Mouse (Mus musculus): ENCODE results near the gene Plekha5. TPM values are rescaled to one million over a fixed set of nuclear protein-coding genes. Genes with fewer than 3 reads are reported as not detected.

Plekha5 gene
- polyA plus RNA-seq, 1 experiment from 2014 or later: 45.4 TPM

- ATAC-seq (ENCODE audit: low FRiP score, low TSS enrichment): no peak
- 94% methylated on average over 1 of the region's 1 CpGs for WGBS
- Histone ChIP-seq H3K4me1 (ENCODE audit: insufficient read depth, low read length) (peaks cover 20% of the 10 kb centered on the region), H3K27me3 (ENCODE audit: insufficient read depth, low read length) (no peaks in the 10 kb centered on the region), H3K9ac (replicated peaks; ENCODE audit: low read length) (no peak overlapping the region), H3K9me3 (ENCODE audit: low read length) (no peaks in the 10 kb centered on the region), H3K27ac (ENCODE audit: low read length) (no peak overlapping the region), H3K4me3 (ENCODE audit: low read length) (no peak overlapping the region), H3K4me2 (replicated peaks; ENCODE audit: low read depth, low read length) (no peak overlapping the region), H3K36me3 (ENCODE audit: insufficient read depth, low read length) (no peaks in the 10 kb centered on the region)
Measured at GRCm38 (mm10) chr6:140621622-140622021, 197.8 kb downstream of the Plekha5 start.

- H3K27ac ChIP-seq (ENCODE audit: low read length): peak within 1 kb of the TSS; percentile 96
- no peaks in the 10 kb centered on the region for H3K27me3 ChIP-seq (ENCODE audit: insufficient read depth, low read length)
- H3K4me1 ChIP-seq (ENCODE audit: insufficient read depth, low read length): peaks cover 26% of the 10 kb centered on the region
- no peaks in the 10 kb centered on the region for H3K9me3 ChIP-seq (ENCODE audit: low read length)
- peak within 1 kb of the TSS; percentile 82 for H3K4me2 ChIP-seq (replicated peaks; ENCODE audit: low read depth, low read length)
- WGBS: 45% methylated on average over 30 of the region's 30 CpGs
- H3K4me3 ChIP-seq (ENCODE audit: low read length): peak within 1 kb of the TSS; percentile 99
- peak; percentile 5 for ATAC-seq (ENCODE audit: low FRiP score, low TSS enrichment)
- peak within 1 kb of the TSS; percentile 86 for H3K9ac ChIP-seq (replicated peaks; ENCODE audit: low read length)
- no peaks in the 10 kb centered on the region for H3K36me3 ChIP-seq (ENCODE audit: insufficient read depth, low read length)
Measured at GRCm38 (mm10) chr6:140622391-140623225, 198.8 kb downstream of the Plekha5 start, which contains the start of gene Aebp2. TSS of gene Aebp2 (plus strand) at chr6:140622663.

- Histone ChIP-seq H3K9me3 (ENCODE audit: low read length) (no peaks in the 10 kb centered on the region), H3K36me3 (ENCODE audit: insufficient read depth, low read length) (no peaks in the 10 kb centered on the region), H3K4me1 (ENCODE audit: insufficient read depth, low read length) (peaks cover 26% of the 10 kb centered on the region), H3K27me3 (ENCODE audit: insufficient read depth, low read length) (no peaks in the 10 kb centered on the region), H3K4me2 (replicated peaks; ENCODE audit: low read depth, low read length) (peak overlapping the region; percentile 82), H3K27ac (ENCODE audit: low read length) (peak overlapping the region; percentile 96), H3K4me3 (ENCODE audit: low read length) (peak overlapping the region; percentile 99), H3K9ac (replicated peaks; ENCODE audit: low read length) (peak overlapping the region; percentile 86)
- WGBS: under 1% methylated on average over 45 of the region's 117 CpGs
- peak; percentile 93 for ATAC-seq (ENCODE audit: low FRiP score, low TSS enrichment)
Measured at GRCm38 (mm10) chr6:140623226-140624095, 199.6 kb downstream of the Plekha5 start.

DNA sequence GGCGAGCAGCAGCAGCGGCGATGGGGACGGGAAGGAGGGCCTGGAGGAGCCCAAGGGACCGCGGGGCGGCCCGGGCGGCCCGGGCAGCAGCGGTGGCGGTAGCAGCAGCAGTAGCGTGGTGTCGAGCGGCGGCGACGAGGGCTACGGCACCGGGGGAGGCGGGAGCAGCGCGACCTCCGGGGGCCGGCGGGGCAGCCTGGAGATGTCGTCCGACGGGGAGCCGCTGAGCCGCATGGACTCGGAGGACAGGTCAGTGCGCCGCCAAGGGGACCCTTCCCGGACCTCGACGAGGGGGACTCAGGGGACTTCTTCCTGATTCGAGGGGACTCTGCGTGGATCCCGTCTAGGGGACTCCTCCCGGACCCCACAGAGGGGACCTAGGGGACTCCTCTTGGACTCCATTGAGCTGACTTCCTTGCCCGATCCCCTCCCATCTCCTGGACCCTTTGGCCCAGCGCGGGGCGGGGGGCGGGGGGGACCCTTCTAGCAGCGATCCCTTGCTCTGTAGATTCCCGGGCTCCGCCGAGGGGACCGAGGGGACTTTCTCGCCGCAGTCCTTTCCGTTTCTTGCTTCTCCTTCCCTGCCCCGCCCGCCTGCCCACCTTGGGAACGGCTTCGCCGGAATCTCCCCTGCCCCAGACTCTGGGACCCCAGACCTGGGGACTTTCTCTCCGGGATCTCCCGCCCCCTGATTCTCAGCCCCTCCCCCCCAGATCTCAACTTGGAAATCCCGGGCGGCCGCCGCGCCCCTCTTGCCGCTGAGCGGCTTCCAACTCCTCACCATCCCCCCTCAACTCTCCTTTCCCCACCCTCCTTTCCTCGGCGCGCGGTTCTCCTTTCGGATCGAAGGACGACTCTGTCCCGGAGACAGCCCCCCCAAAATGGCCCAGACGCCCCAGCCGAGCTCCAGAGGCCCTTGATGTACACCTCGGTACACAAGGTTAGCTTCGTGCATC, 200.5 kb downstream of the Plekha5 start:
- Histone ChIP-seq H3K4me1 (ENCODE audit: insufficient read depth, low read length) (peaks cover 26% of the 10 kb centered on the region), H3K4me2 (replicated peaks; ENCODE audit: low read depth, low read length) (peak overlapping the region; percentile 82), H3K27ac (ENCODE audit: low read length) (peak overlapping the region; percentile 96), H3K4me3 (ENCODE audit: low read length) (peak overlapping the region; percentile 99), H3K27me3 (ENCODE audit: insufficient read depth, low read length) (no peaks in the 10 kb centered on the region), H3K9me3 (ENCODE audit: low read length) (no peaks in the 10 kb centered on the region), H3K9ac (replicated peaks; ENCODE audit: low read length) (peak overlapping the region; percentile 86), H3K36me3 (ENCODE audit: insufficient read depth, low read length) (no peaks in the 10 kb centered on the region)
- WGBS: under 1% methylated on average over 68 of the region's 80 CpGs
- peak; percentile 46 for ATAC-seq (ENCODE audit: low FRiP score, low TSS enrichment)

GRCm38 (mm10) chr6:140629176-140629859, 205.5 kb downstream of the Plekha5 start:
- Histone ChIP-seq H3K27me3 (ENCODE audit: insufficient read depth, low read length) (no peaks in the 10 kb centered on the region), H3K9ac (replicated peaks; ENCODE audit: low read length) (no peak overlapping the region), H3K36me3 (ENCODE audit: insufficient read depth, low read length) (peaks cover 8% of the 10 kb centered on the region; the same call in 1 of the 2 replicates), H3K4me1 (ENCODE audit: insufficient read depth, low read length) (peaks cover 21% of the 10 kb centered on the region), H3K27ac (ENCODE audit: low read length) (no peak overlapping the region), H3K9me3 (ENCODE audit: low read length) (no peaks in the 10 kb centered on the region), H3K4me3 (ENCODE audit: low read length) (no peak overlapping the region), H3K4me2 (replicated peaks; ENCODE audit: low read depth, low read length) (no peak overlapping the region)
- ATAC-seq (ENCODE audit: low FRiP score, low TSS enrichment): no peak
- WGBS: 90% methylated on average over 4 of the region's 4 CpGs

GRCm38 (mm10) chr6:140630306-140630705, 206.5 kb downstream of the Plekha5 start:
- Histone ChIP-seq H3K27me3 (ENCODE audit: insufficient read depth, low read length) (no peaks in the 10 kb centered on the region), H3K4me1 (ENCODE audit: insufficient read depth, low read length) (peaks cover 18% of the 10 kb centered on the region), H3K27ac (ENCODE audit: low read length) (no peak overlapping the region), H3K36me3 (ENCODE audit: insufficient read depth, low read length) (peaks cover 11% of the 10 kb centered on the region; the same call in 1 of the 2 replicates), H3K9me3 (ENCODE audit: low read length) (no peaks in the 10 kb centered on the region), H3K4me2 (replicated peaks; ENCODE audit: low read depth, low read length) (no peak overlapping the region), H3K4me3 (ENCODE audit: low read length) (no peak overlapping the region), H3K9ac (replicated peaks; ENCODE audit: low read length) (no peak overlapping the region)
- ATAC-seq (ENCODE audit: low FRiP score, low TSS enrichment): no peak
- 74% methylated on average over 4 of the region's 4 CpGs for WGBS

GRCm38 (mm10) chr6:140633616-140634015, 209.8 kb downstream of the Plekha5 start:
- H3K9ac ChIP-seq (replicated peaks; ENCODE audit: low read length): no peak overlapping the region
- no peak overlapping the region for H3K4me3 ChIP-seq (ENCODE audit: low read length)
- H3K27me3 ChIP-seq (ENCODE audit: insufficient read depth, low read length): no peaks in the 10 kb centered on the region
- no peak overlapping the region for H3K27ac ChIP-seq (ENCODE audit: low read length)
- H3K36me3 ChIP-seq (ENCODE audit: insufficient read depth, low read length): peaks cover 32% of the 10 kb centered on the region
- H3K4me2 ChIP-seq (replicated peaks; ENCODE audit: low read depth, low read length): no peak overlapping the region
- H3K4me1 ChIP-seq (ENCODE audit: insufficient read depth, low read length): no peaks in the 10 kb centered on the region
- WGBS: 83% methylated on average over 8 of the region's 8 CpGs
- no peaks in the 10 kb centered on the region for H3K9me3 ChIP-seq (ENCODE audit: low read length)
- ATAC-seq (ENCODE audit: low FRiP score, low TSS enrichment): no peak

DNA sequence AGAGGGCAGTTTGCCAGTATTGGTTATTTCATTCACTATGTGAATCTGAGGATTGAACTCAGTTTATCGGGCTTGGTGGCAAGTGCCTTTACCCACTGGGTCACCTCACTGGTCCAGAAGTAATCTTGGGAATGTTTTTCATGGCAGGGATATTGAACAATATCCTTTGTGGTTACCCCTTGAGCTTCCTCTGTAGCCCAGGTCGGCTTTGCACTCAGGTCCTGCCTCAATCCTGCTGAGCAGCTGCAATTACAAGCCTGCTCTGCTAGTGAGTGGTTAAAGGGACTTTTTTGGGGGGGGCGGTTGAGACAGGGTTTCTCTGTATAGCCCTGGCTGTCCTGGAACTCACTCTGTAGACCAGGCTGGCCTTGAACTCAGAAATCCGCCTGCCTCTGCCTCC, 212.4 kb downstream of the Plekha5 start:
- 85% methylated on average over 4 of the region's 4 CpGs for WGBS
- Histone ChIP-seq H3K27ac (ENCODE audit: low read length) (no peak overlapping the region), H3K9ac (replicated peaks; ENCODE audit: low read length) (no peak overlapping the region), H3K36me3 (ENCODE audit: insufficient read depth, low read length) (peaks cover 53% of the 10 kb centered on the region), H3K4me2 (replicated peaks; ENCODE audit: low read depth, low read length) (no peak overlapping the region), H3K4me3 (ENCODE audit: low read length) (no peak overlapping the region), H3K4me1 (ENCODE audit: insufficient read depth, low read length) (no peaks in the 10 kb centered on the region), H3K9me3 (ENCODE audit: low read length) (no peaks in the 10 kb centered on the region), H3K27me3 (ENCODE audit: insufficient read depth, low read length) (no peaks in the 10 kb centered on the region)
- ATAC-seq (ENCODE audit: low FRiP score, low TSS enrichment): no peak

GRCm38 (mm10) chr6:140642010-140642409, 218.2 kb downstream of the Plekha5 start:
- ATAC-seq (ENCODE audit: low FRiP score, low TSS enrichment): no peak
- Histone ChIP-seq H3K4me3 (ENCODE audit: low read length) (no peak overlapping the region), H3K36me3 (ENCODE audit: insufficient read depth, low read length) (peaks cover 59% of the 10 kb centered on the region), H3K4me2 (replicated peaks; ENCODE audit: low read depth, low read length) (no peak overlapping the region), H3K9me3 (ENCODE audit: low read length) (no peaks in the 10 kb centered on the region), H3K4me1 (ENCODE audit: insufficient read depth, low read length) (no peaks in the 10 kb centered on the region), H3K27me3 (ENCODE audit: insufficient read depth, low read length) (no peaks in the 10 kb centered on the region), H3K27ac (ENCODE audit: low read length) (no peak overlapping the region), H3K9ac (replicated peaks; ENCODE audit: low read length) (no peak overlapping the region)
- 95% methylated on average over 7 of the region's 7 CpGs for WGBS

All from kidney, embryonic 16.5 days (tissue).